Mouse (Mus musculus): ENCODE data around the gene D230025D16Rik. TPM values are rescaled to one million over a fixed set of nuclear protein-coding genes. Genes with fewer than 3 reads are reported as not detected.
"Not testable (repeated sequence)": the region's sequence is repeated elsewhere in the genome, so short reads cannot be mapped to it uniquely, and the experiment has no call there.

D230025D16Rik gene
- total RNA-seq (2014; rRNA removed) (67.3 and 67.5 TPM in 2 replicates), polyA plus RNA-seq (2012; rRNA removed) (39.0 and 54.9 TPM in 2 replicates)

GRCm38 (mm10) chr8:105224413-105225271 is at the start of gene D230025D16Rik:
Gene D230025D16Rik, plus strand, starts transcription at chr8:105225145.
- Histone ChIP-seq H3K79me2 (ENCODE audit: control insufficient read depth, insufficient read depth, low read length) (peaks cover 19% of the 10 kb centered on the region; the same call in 1 of the 2 replicates), H3K36me3 (ENCODE audit: control insufficient read depth, insufficient read depth, low read length) (peaks cover 10% of the 10 kb centered on the region), H3K27ac (replicated peaks; ENCODE audit: insufficient read depth, low read depth, low read length) (peak within 1 kb of the TSS; percentile 98), H3K27me3 (ENCODE audit: control insufficient read depth, insufficient read depth, low read length) (no peaks in the 10 kb centered on the region), H3K9ac (ENCODE audit: low read depth, low read length) (peak within 1 kb of the TSS; percentile 98), H3K4me3 (ENCODE audit: insufficient read depth, low read depth, low read length) (peak within 1 kb of the TSS; percentile 93), H3K4me1 (ENCODE audit: control insufficient read depth, insufficient read depth, low read length) (peaks cover 17% of the 10 kb centered on the region)
- DNase-seq (ENCODE audit: extremely low read depth, low read depth, low spot score) = peak; percentile 83
- 4% methylated on average over 34 of the region's 34 CpGs for WGBS
- TF ChIP-seq CTCF (IDR thresholded peaks at IDR 0.05; ENCODE audit: low read depth, low read length) (no peak), POLR2A (IDR thresholded peaks at IDR 0.05; ENCODE audit: extremely low read depth, insufficient read depth, low read length) (peak; percentile 98)

- DNase-seq (ENCODE audit: extremely low read depth, low read depth, low spot score); H3K9ac ChIP-seq (ENCODE audit: low read depth, low read length); H3K27me3 ChIP-seq (ENCODE audit: control insufficient read depth, insufficient read depth, low read length); H3K36me3 ChIP-seq (ENCODE audit: control insufficient read depth, insufficient read depth, low read length); H3K4me3 ChIP-seq (ENCODE audit: insufficient read depth, low read depth, low read length); H3K4me1 ChIP-seq (ENCODE audit: control insufficient read depth, insufficient read depth, low read length); H3K27ac ChIP-seq (replicated peaks; ENCODE audit: insufficient read depth, low read depth, low read length): not testable (repeated sequence)
- H3K79me2 ChIP-seq (ENCODE audit: control insufficient read depth, insufficient read depth, low read length) = peaks cover 11% of the 10 kb centered on the region; the same call in 1 of the 2 replicates
- WGBS = 94% methylated on average over 3 of the region's 3 CpGs
Observed at GRCm38 (mm10) chr8:105175287-105175686, 49.7 kb upstream of the D230025D16Rik start.

GRCm38 (mm10) chr8:105178211-105178800 is 46.6 kb upstream of the D230025D16Rik start:
- WGBS = 38% methylated on average over 6 of the region's 6 CpGs
- H3K27me3 ChIP-seq (ENCODE audit: control insufficient read depth, insufficient read depth, low read length) = no peaks in the 10 kb centered on the region

GRCm38 (mm10) chr8:105182201-105182600 is 42.7 kb upstream of the D230025D16Rik start:
- Histone ChIP-seq H3K79me2 (ENCODE audit: control insufficient read depth, insufficient read depth, low read length) (peaks cover 3% of the 10 kb centered on the region; the same call in 1 of the 2 replicates), H3K4me3 (ENCODE audit: insufficient read depth, low read depth, low read length) (no peak overlapping the region), H3K27ac (replicated peaks; ENCODE audit: insufficient read depth, low read depth, low read length) (no peak overlapping the region), H3K36me3 (ENCODE audit: control insufficient read depth, insufficient read depth, low read length) (peaks cover 10% of the 10 kb centered on the region), H3K27me3 (ENCODE audit: control insufficient read depth, insufficient read depth, low read length) (no peaks in the 10 kb centered on the region), H3K4me1 (ENCODE audit: control insufficient read depth, insufficient read depth, low read length) (no peaks in the 10 kb centered on the region; the same call in 1 of the 2 replicates), H3K9ac (ENCODE audit: low read depth, low read length) (no peak overlapping the region)
- WGBS = 90% methylated on average over 1 of the region's 1 CpGs
- no peak for TF ChIP-seq CTCF (IDR thresholded peaks at IDR 0.05; ENCODE audit: low read depth, low read length)
- no peak for TF ChIP-seq POLR2A (IDR thresholded peaks at IDR 0.05; ENCODE audit: extremely low read depth, insufficient read depth, low read length)
- DNase-seq (ENCODE audit: extremely low read depth, low read depth, low spot score) = no peak

More at GRCm38 (mm10) chr8:105178211-105178800, 46.6 kb upstream of the D230025D16Rik start:
- peak; percentile 79 for DNase-seq (ENCODE audit: extremely low read depth, low read depth, low spot score)
- H3K4me1 ChIP-seq (ENCODE audit: control insufficient read depth, insufficient read depth, low read length) = no peaks in the 10 kb centered on the region; the same call in 1 of the 2 replicates
- no peak overlapping the region for H3K9ac ChIP-seq (ENCODE audit: low read depth, low read length)
- peaks cover 8% of the 10 kb centered on the region; the same call in 1 of the 2 replicates for H3K79me2 ChIP-seq (ENCODE audit: control insufficient read depth, insufficient read depth, low read length)
- H3K4me3 ChIP-seq (ENCODE audit: insufficient read depth, low read depth, low read length) = no peak overlapping the region
- H3K27ac ChIP-seq (replicated peaks; ENCODE audit: insufficient read depth, low read depth, low read length) = no peak overlapping the region
- TF ChIP-seq CTCF (IDR thresholded peaks at IDR 0.05; ENCODE audit: low read depth, low read length) (no peak), POLR2A (IDR thresholded peaks at IDR 0.05; ENCODE audit: extremely low read depth, insufficient read depth, low read length) (no peak)
- H3K36me3 ChIP-seq (ENCODE audit: control insufficient read depth, insufficient read depth, low read length) = peaks cover 10% of the 10 kb centered on the region

GRCm38 (mm10) chr8:105186467-105187005 is 38.4 kb upstream of the D230025D16Rik start:
- Histone ChIP-seq H3K27ac (replicated peaks; ENCODE audit: insufficient read depth, low read depth, low read length) (no peak overlapping the region), H3K4me1 (ENCODE audit: control insufficient read depth, insufficient read depth, low read length) (no peaks in the 10 kb centered on the region), H3K9ac (ENCODE audit: low read depth, low read length) (no peak overlapping the region), H3K4me3 (ENCODE audit: insufficient read depth, low read depth, low read length) (no peak overlapping the region), H3K79me2 (ENCODE audit: control insufficient read depth, insufficient read depth, low read length) (peaks cover 5% of the 10 kb centered on the region; the same call in 1 of the 2 replicates), H3K27me3 (ENCODE audit: control insufficient read depth, insufficient read depth, low read length) (no peaks in the 10 kb centered on the region), H3K36me3 (ENCODE audit: control insufficient read depth, insufficient read depth, low read length) (peaks cover 5% of the 10 kb centered on the region)
- no peak for DNase-seq (ENCODE audit: extremely low read depth, low read depth, low spot score)
- no peak for TF ChIP-seq CTCF (IDR thresholded peaks at IDR 0.05; ENCODE audit: low read depth, low read length)
- TF ChIP-seq POLR2A (IDR thresholded peaks at IDR 0.05; ENCODE audit: extremely low read depth, insufficient read depth, low read length) = no peak
- 81% methylated on average over 1 of the region's 1 CpGs for WGBS
